Mouse (Mus musculus): ENCODE data around the gene Eml6. TPM values are rescaled to one million over a fixed set of nuclear protein-coding genes. Genes with fewer than 3 reads are reported as not detected.
A peak's percentile ranks its signal among the peaks of the same experiment; 100 is the strongest.

Eml6 gene
- total and polyA plus RNA-seq, 2 experiments from 2014 or later, result 0.63 to 10.6 TPM

GRCm38 (mm10) chr11:29795106-29795505 lies 230.7 kb downstream of the Eml6 start:
- no peaks in the 10 kb centered on the region for H3K27me3 ChIP-seq (ENCODE audit: control insufficient read depth, insufficient read depth, low read length)
- H3K27ac ChIP-seq (ENCODE audit: low read depth), result peak overlapping the region; percentile 25; the same call in 1 of the 2 replicates
- peaks cover 14% of the 10 kb centered on the region; the same call in 1 of the 2 replicates for H3K4me1 ChIP-seq (ENCODE audit: control insufficient read depth, insufficient read depth)
- no peak for TF ChIP-seq CTCF (IDR thresholded peaks at IDR 0.05; ENCODE audit: low read depth)
- TF ChIP-seq EP300 (IDR thresholded peaks at IDR 0.05; ENCODE audit: low read depth), result no peak
- H3K4me2 ChIP-seq (ENCODE audit: low read depth, low read length), result no peak overlapping the region
- 0 out of 2 replicates have a peak, but pooled peaks cover 6% of the 10 kb centered on the region for H3K9me3 ChIP-seq (replicated peaks; ENCODE audit: control insufficient read depth, low read length)
- ATAC-seq (ENCODE audit: insufficient read depth, low read depth) (no peak), DNase-seq (ENCODE audit: low spot score) (no peak)
- H3K4me3 ChIP-seq (ENCODE audit: low read depth, low read length), result no peak overlapping the region
- H3K9ac ChIP-seq (replicated peaks; ENCODE audit: low read depth, low read length), result no peak overlapping the region
- 41% methylated on average over 6 of the region's 6 CpGs for WGBS
- no peaks in the 10 kb centered on the region for H3K36me3 ChIP-seq (replicated peaks; ENCODE audit: control insufficient read depth, insufficient read depth, low read length)

GRCm38 (mm10) chr11:29794475-29794874 lies 231.4 kb downstream of the Eml6 start:
- Histone ChIP-seq H3K4me3 (ENCODE audit: low read depth, low read length) (no peak overlapping the region), H3K4me2 (ENCODE audit: low read depth, low read length) (no peak overlapping the region), H3K27me3 (ENCODE audit: control insufficient read depth, insufficient read depth, low read length) (no peaks in the 10 kb centered on the region), H3K9me3 (replicated peaks; ENCODE audit: control insufficient read depth, low read length) (0 out of 2 replicates have a peak, but pooled peaks cover 6% of the 10 kb centered on the region), H3K9ac (replicated peaks; ENCODE audit: low read depth, low read length) (no peak overlapping the region), H3K27ac (ENCODE audit: low read depth) (peak overlapping the region; percentile 25; the same call in 1 of the 2 replicates), H3K4me1 (ENCODE audit: control insufficient read depth, insufficient read depth) (peaks cover 14% of the 10 kb centered on the region; the same call in 1 of the 2 replicates), H3K36me3 (replicated peaks; ENCODE audit: control insufficient read depth, insufficient read depth, low read length) (no peaks in the 10 kb centered on the region)
- no peak for DNase-seq (ENCODE audit: low spot score)
- WGBS, result 12% methylated on average over 2 of the region's 2 CpGs
- TF ChIP-seq EP300 (IDR thresholded peaks at IDR 0.05; ENCODE audit: low read depth), result no peak
- TF ChIP-seq CTCF (IDR thresholded peaks at IDR 0.05; ENCODE audit: low read depth), result no peak
- ATAC-seq (ENCODE audit: insufficient read depth, low read depth), result no peak

DNA sequence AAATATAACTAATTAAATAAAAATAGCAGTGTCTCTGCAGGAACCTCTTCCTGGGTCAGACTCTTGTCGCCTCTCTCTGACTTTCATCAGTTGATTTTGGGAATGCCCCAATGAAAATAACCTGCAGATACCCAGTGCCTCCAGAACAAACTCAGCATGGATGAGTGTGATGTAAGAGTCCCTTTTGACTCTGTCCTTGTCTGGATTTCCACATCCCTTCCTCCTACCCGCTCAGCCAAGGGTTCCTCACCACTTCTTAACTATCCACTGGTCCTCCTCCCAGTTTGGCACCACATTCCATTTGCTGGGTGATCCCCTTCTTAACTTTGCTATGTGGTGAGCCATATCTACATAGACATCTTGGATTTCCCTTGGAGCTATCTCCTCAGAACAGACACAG lies 235.0 kb downstream of the Eml6 start:
- ATAC-seq (ENCODE audit: insufficient read depth, low read depth) (no peak), DNase-seq (ENCODE audit: low spot score) (no peak)
- 0 out of 2 replicates have a peak, but pooled peaks cover 6% of the 10 kb centered on the region for H3K9me3 ChIP-seq (replicated peaks; ENCODE audit: control insufficient read depth, low read length)
- H3K4me1 ChIP-seq (ENCODE audit: control insufficient read depth, insufficient read depth), result peaks cover 14% of the 10 kb centered on the region; the same call in 1 of the 2 replicates
- no peaks in the 10 kb centered on the region for H3K27me3 ChIP-seq (ENCODE audit: control insufficient read depth, insufficient read depth, low read length)
- TF ChIP-seq EP300 (IDR thresholded peaks at IDR 0.05; ENCODE audit: low read depth) (no peak), CTCF (IDR thresholded peaks at IDR 0.05; ENCODE audit: low read depth) (no peak)
- no peak overlapping the region for H3K27ac ChIP-seq (ENCODE audit: low read depth)
- H3K4me3 ChIP-seq (ENCODE audit: low read depth, low read length), result no peak overlapping the region
- no peaks in the 10 kb centered on the region for H3K36me3 ChIP-seq (replicated peaks; ENCODE audit: control insufficient read depth, insufficient read depth, low read length)
- no peak overlapping the region for H3K9ac ChIP-seq (replicated peaks; ENCODE audit: low read depth, low read length)
- no peak overlapping the region for H3K4me2 ChIP-seq (ENCODE audit: low read depth, low read length)
- WGBS, result 79% methylated on average over 2 of the region's 2 CpGs

GRCm38 (mm10) chr11:29788921-29789638 lies 236.8 kb downstream of the Eml6 start:
- no peaks in the 10 kb centered on the region for H3K27me3 ChIP-seq (ENCODE audit: control insufficient read depth, insufficient read depth, low read length)
- 0 out of 2 replicates have a peak, but pooled peaks cover 6% of the 10 kb centered on the region for H3K9me3 ChIP-seq (replicated peaks; ENCODE audit: control insufficient read depth, low read length)
- no peak overlapping the region for H3K9ac ChIP-seq (replicated peaks; ENCODE audit: low read depth, low read length)
- no peak overlapping the region for H3K4me2 ChIP-seq (ENCODE audit: low read depth, low read length)
- H3K4me1 ChIP-seq (ENCODE audit: control insufficient read depth, insufficient read depth), result peaks cover 3% of the 10 kb centered on the region; the same call in 1 of the 2 replicates
- DNase-seq (ENCODE audit: low spot score) (no peak), ATAC-seq (ENCODE audit: insufficient read depth, low read depth) (no peak)
- no peak for TF ChIP-seq EP300 (IDR thresholded peaks at IDR 0.05; ENCODE audit: low read depth)
- no peak for TF ChIP-seq CTCF (IDR thresholded peaks at IDR 0.05; ENCODE audit: low read depth)
- no peak overlapping the region for H3K4me3 ChIP-seq (ENCODE audit: low read depth, low read length)
- no peaks in the 10 kb centered on the region for H3K36me3 ChIP-seq (replicated peaks; ENCODE audit: control insufficient read depth, insufficient read depth, low read length)
- H3K27ac ChIP-seq (ENCODE audit: low read depth), result no peak overlapping the region
- 77% methylated on average over 6 of the region's 6 CpGs for WGBS

GRCm38 (mm10) chr11:29788499-29788898 lies 237.3 kb downstream of the Eml6 start:
- ATAC-seq (ENCODE audit: insufficient read depth, low read depth) (no peak), DNase-seq (ENCODE audit: low spot score) (no peak)
- Histone ChIP-seq H3K4me3 (ENCODE audit: low read depth, low read length) (no peak overlapping the region), H3K36me3 (replicated peaks; ENCODE audit: control insufficient read depth, insufficient read depth, low read length) (no peaks in the 10 kb centered on the region), H3K9me3 (replicated peaks; ENCODE audit: control insufficient read depth, low read length) (0 out of 2 replicates have a peak, but pooled peaks cover 6% of the 10 kb centered on the region), H3K27ac (ENCODE audit: low read depth) (no peak overlapping the region), H3K4me2 (ENCODE audit: low read depth, low read length) (no peak overlapping the region), H3K9ac (replicated peaks; ENCODE audit: low read depth, low read length) (no peak overlapping the region), H3K4me1 (ENCODE audit: control insufficient read depth, insufficient read depth) (no peaks in the 10 kb centered on the region), H3K27me3 (ENCODE audit: control insufficient read depth, insufficient read depth, low read length) (no peaks in the 10 kb centered on the region)
- 42% methylated on average over 1 of the region's 1 CpGs for WGBS
- no peak for TF ChIP-seq EP300 (IDR thresholded peaks at IDR 0.05; ENCODE audit: low read depth)
- no peak for TF ChIP-seq CTCF (IDR thresholded peaks at IDR 0.05; ENCODE audit: low read depth)
